ENCODE assay signal across 14 mouse cellular contexts in genomic region chr1:163190841-163191240, GRCm38 (mm10).
"Had no signal": no experiment of that assay in that cellular context is flagged by ENCODE, and none has a peak within 500 bp of the region (broad histone marks: within the 10 kb centered on the region; RNA-seq: fewer than 3 reads in every experiment).

No protein-coding gene starts in this region.

- DNase-seq: kidney, adult 2 months; kidney, postnatal 14 days; right cerebral cortex, postnatal 14 days; thymus, adult 2 months; thymus, postnatal 36 days had no signal

- ATAC-seq: intestine, embryonic 16.5 days; midbrain, embryonic 16.5 days had no signal

- H3K27ac ChIP-seq: kidney, embryonic 15.5 days; left cerebral cortex, adult 2 months; liver, embryonic 14.5 days; lung, embryonic 15.5 days; midbrain, embryonic 12.5 days; stomach, embryonic 15.5 days had no signal

- H3K4me2 ChIP-seq: kidney, embryonic 15.5 days; lung, embryonic 15.5 days; midbrain, embryonic 12.5 days; stomach, embryonic 15.5 days had no signal

- H3K9me3 ChIP-seq: kidney, embryonic 15.5 days; lung, embryonic 15.5 days; megakaryocyte, embryonic 14.5 days; midbrain, embryonic 12.5 days; stomach, embryonic 15.5 days had no signal

- H3K27me3 ChIP-seq: kidney, embryonic 15.5 days; lung, embryonic 15.5 days; megakaryocyte, embryonic 14.5 days; midbrain, embryonic 12.5 days; stomach, embryonic 15.5 days had no signal

- H3K36me3 ChIP-seq: kidney, embryonic 15.5 days; lung, embryonic 15.5 days; midbrain, embryonic 12.5 days; stomach, embryonic 15.5 days had no signal

- H3K9ac ChIP-seq: kidney, embryonic 15.5 days; liver, embryonic 14.5 days; lung, embryonic 15.5 days; midbrain, embryonic 12.5 days; stomach, embryonic 15.5 days had no signal

- H3K4me1 ChIP-seq: kidney, embryonic 15.5 days; lung, embryonic 15.5 days; megakaryocyte, embryonic 14.5 days; midbrain, embryonic 12.5 days; stomach, embryonic 15.5 days had no signal

- H3K4me3 ChIP-seq: kidney, embryonic 15.5 days; left cerebral cortex, adult 2 months; lung, embryonic 15.5 days; megakaryocyte, embryonic 14.5 days; midbrain, embryonic 12.5 days; stomach, embryonic 15.5 days had no signal
